Mouse (Mus musculus): ENCODE data around the gene H6pd. TPM values are rescaled to one million over a fixed set of nuclear protein-coding genes. Genes with fewer than 3 reads are reported as not detected.

H6pd gene
- total and polyA plus RNA-seq, 3 experiments: 17.7 to 38.5 (median 25.1) TPM

DNA sequence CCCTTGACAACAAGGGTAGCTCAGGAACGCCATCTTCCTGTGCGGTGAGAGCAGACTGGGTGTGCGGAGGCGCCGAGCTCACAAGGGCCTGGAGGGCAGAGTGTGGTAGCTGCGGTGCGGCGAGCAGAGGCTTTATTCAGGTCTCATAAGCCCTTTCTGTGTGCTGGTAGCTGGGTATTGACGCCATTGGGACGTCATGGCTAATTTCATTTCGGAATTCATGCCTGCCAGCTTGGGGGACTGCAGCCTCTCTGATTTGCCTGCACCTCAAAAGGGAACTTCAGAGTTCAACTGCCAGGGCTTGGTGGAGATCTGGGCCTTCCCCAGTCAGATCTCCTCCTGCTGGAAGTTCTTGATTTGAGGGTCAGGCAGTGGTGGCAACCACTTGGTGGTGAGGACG is 48.9 kb upstream of the H6pd start (continued):
- TF ChIP-seq HCFC1 (IDR thresholded peaks at IDR 0.05; ENCODE audit: low read depth, low read length) (no peak), SMC3 (IDR thresholded peaks at IDR 0.05; ENCODE audit: low read depth, low read length) (no peak), ELF1 (IDR thresholded peaks at IDR 0.05; ENCODE audit: low read depth, low read length) (no peak), TCF12 (IDR thresholded peaks at IDR 0.05; ENCODE audit: low read depth, low read length) (0 out of 2 replicates have a peak, but pooled peaks have one; percentile 50), IRF4 (IDR thresholded peaks at IDR 0.05; ENCODE audit: low read depth, low read length) (peak; percentile 86), CHD2 (IDR thresholded peaks at IDR 0.05; ENCODE audit: low read length) (no peak; the same call in 1 of the 2 replicates), POLR2AphosphoS2 (IDR thresholded peaks at IDR 0.05; ENCODE audit: low read depth, low read length) (no peak), MEF2A (IDR thresholded peaks at IDR 0.05; ENCODE audit: borderline replicate concordance, low read depth, low read length) (peak; percentile 76; the same call in 1 of the 2 replicates), JUND (conservative IDR thresholded peaks at IDR 0.05; ENCODE audit: low read depth, low read length) (no peak)

DNA sequence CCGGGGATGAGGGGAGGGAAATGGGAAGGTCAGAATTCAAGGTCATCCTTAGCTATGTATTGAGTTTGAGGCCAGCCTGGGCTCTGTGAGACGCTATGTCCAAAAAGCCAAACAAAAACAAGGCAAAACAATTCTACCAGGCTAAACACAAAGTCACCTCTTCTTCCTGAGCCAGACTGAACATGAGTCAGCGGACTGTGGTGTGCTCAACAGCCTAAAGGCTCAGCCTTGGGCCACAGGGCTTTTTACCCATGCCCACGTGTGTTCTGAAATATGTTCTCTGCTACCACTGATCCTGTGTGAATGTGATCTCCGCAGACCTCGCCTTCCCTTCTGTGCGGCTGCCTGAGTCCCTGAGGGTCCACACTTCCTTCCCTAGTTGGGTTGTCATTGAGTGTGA is 47.3 kb upstream of the H6pd start:
- no peak for TF ChIP-seq CHD1 (IDR thresholded peaks at IDR 0.05; ENCODE audit: low read depth, low read length)
- peaks cover 80 to 85% of the 10 kb centered on the region in 2 experiments for H3K36me3 ChIP-seq (replicated peaks in 1 of 2; ENCODE audit: control insufficient read depth in 1 of 2, insufficient read depth in 1 of 2, low read length in 1 of 2)
- in situ Hi-C loops (cut with MboI; ENCODE audit: low pct_ligation_motif_present, low pct_unique_long_range_greater_than_20kb, low sequenced_read_pairs) (no loop called here), dilution Hi-C loops (cut with MboI; ENCODE audit: extremely low pct_ligation_motif_present, extremely low pct_unique_long_range_greater_than_20kb, low sequenced_read_pairs) (no loop called here)
- H3K4me2 ChIP-seq (ENCODE audit: insufficient read depth, low read depth, poor library complexity, severe bottlenecking): no peak overlapping the region
- H3K27ac ChIP-seq (ENCODE audit: insufficient read depth, low read depth): peak overlapping the region; percentile 96
- DNase-seq (ENCODE audit: extremely low read depth): no peak
- no peak overlapping the region for H3K9ac ChIP-seq (ENCODE audit: insufficient read depth, low read depth)
- peaks cover 68% of the 10 kb centered on the region for H3K79me2 ChIP-seq (replicated peaks; ENCODE audit: control insufficient read depth, extremely low read depth, insufficient read depth, poor library complexity, severe bottlenecking)
- peaks cover 11% of the 10 kb centered on the region for H3K9me3 ChIP-seq (replicated peaks; ENCODE audit: low read length)
- H3K4me3 ChIP-seq (replicated peaks in 1 of 3; ENCODE audit: low read depth in 2 of 3, low read length in 2 of 3, poor library complexity in 1 of 3): peak overlapping the region in 1 of 3 experiments; percentile 8
- no peaks in the 10 kb centered on the region for H3K27me3 ChIP-seq (replicated peaks)
- peaks cover 57 to 85% of the 10 kb centered on the region in 2 experiments for H3K4me1 ChIP-seq (ENCODE audit: control insufficient read depth in 1 of 2, insufficient read depth in 2 of 2)

DNA sequence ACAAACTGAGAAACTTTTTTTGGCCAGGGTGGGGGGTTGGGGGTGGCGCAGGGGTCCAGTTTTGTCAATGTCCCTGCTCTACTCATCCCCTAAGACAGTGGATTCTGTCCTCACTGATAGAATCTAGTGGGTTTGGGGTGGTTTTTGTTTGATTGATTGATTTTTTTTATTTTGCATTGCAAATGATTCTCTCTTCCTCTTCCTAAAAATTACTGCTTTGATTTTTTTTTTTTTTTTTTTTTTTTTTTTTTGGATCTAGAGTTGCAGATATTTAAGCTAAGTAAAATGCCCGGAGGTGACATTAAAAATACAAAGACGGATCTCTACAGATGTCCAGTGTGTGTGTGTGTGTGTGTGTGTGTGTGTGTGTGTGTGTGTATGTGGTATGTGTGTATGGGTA is 43.6 kb upstream of the H6pd start:
- Histone ChIP-seq H3K4me2 (ENCODE audit: insufficient read depth, low read depth, poor library complexity, severe bottlenecking) (peak overlapping the region; percentile 67), H3K4me3 (replicated peaks in 1 of 3; ENCODE audit: low read depth in 2 of 3, low read length in 2 of 3, poor library complexity in 1 of 3) (peak overlapping the region in 2 of 3 experiments; percentile 88 to 91), H3K9ac (ENCODE audit: insufficient read depth, low read depth) (peak overlapping the region; percentile 88; the same call in 1 of the 2 replicates), H3K4me1 (ENCODE audit: control insufficient read depth in 1 of 2, insufficient read depth in 2 of 2) (peaks cover 39 to 55% of the 10 kb centered on the region in 2 experiments), H3K27me3 (replicated peaks) (no peaks in the 10 kb centered on the region), H3K9me3 (replicated peaks; ENCODE audit: low read length) (peaks cover 11% of the 10 kb centered on the region), H3K79me2 (replicated peaks; ENCODE audit: control insufficient read depth, extremely low read depth, insufficient read depth, poor library complexity, severe bottlenecking) (peaks cover 85% of the 10 kb centered on the region), H3K36me3 (replicated peaks in 1 of 2; ENCODE audit: control insufficient read depth in 1 of 2, insufficient read depth in 1 of 2, low read length in 1 of 2) (peaks cover 69 to 78% of the 10 kb centered on the region in 2 experiments), H3K27ac (ENCODE audit: insufficient read depth, low read depth) (peak overlapping the region; percentile 96; the same call in 1 of the 2 replicates)
- dilution Hi-C loops (cut with MboI; ENCODE audit: extremely low pct_ligation_motif_present, extremely low pct_unique_long_range_greater_than_20kb, low sequenced_read_pairs): no loop called here
- in situ Hi-C loops (cut with MboI; ENCODE audit: low pct_ligation_motif_present, low pct_unique_long_range_greater_than_20kb, low sequenced_read_pairs): no loop called here
- TF ChIP-seq CTCF (conservative IDR thresholded peaks at IDR 0.05 in 1 of 2, IDR thresholded peaks at IDR 0.05 in 1 of 2; ENCODE audit: low read depth in 2 of 2, low read length in 2 of 2): no peak
- TF ChIP-seq ZNF384 (IDR thresholded peaks at IDR 0.05; ENCODE audit: low read depth, low read length): peak; percentile 90
- DNase-seq (ENCODE audit: extremely low read depth): no peak

Data from CH12.LX (cell line).